Mouse (Mus musculus) macrophage (primary cell): Measurements from ENCODE around the gene Ubl7. TPM values are rescaled to one million over a fixed set of nuclear protein-coding genes. Genes with fewer than 3 reads are reported as not detected.

Source experiments
- H3K27ac ChIP-seq: fragments of 350-480 bp; formaldehyde crosslinking; 2 replicates; pipeline ENCODE4 v1.9.0; 2021
- H3K36me3 ChIP-seq: fragments of 350-480 bp; formaldehyde crosslinking; 2 replicates; pipeline ENCODE4 v1.9.0; 2021; ENCODE audit errors: inconsistent target
- H3K4me3 ChIP-seq: fragments of 350-480 bp; formaldehyde crosslinking; 2 replicates; pipeline ENCODE4 v1.9.0; 2021; ENCODE audit errors: inconsistent target
- H3K79me2 ChIP-seq: fragments of 350-480 bp; formaldehyde crosslinking; 2 replicates; pipeline ENCODE4 v1.9.0; 2021; ENCODE audit errors: inconsistent target
- WGBS: methylation state at CpG from one replicate; pipeline ENCODE4 v1.1.7; 2026; ENCODE audit warnings: inconsistent platforms; ENCODE audit not compliant: missing documents; 5-methylcytosine and 5-hydroxymethylcytosine counted together
- polyA plus RNA-seq: library from polyadenylated mRNA; stranded (reverse); fragments of 250-400 nt; gene quantifications from 3 replicates; pipeline ENCODE4 v1.2.4, GENCODE M21; 2018; ENCODE audit warnings: inconsistent platforms

Gene Ubl7
- polyA plus RNA-seq, 1 experiment from 2014 or later: 59.7 TPM

GRCm38 (mm10) chr9:57972776-57973439, 62.1 kb downstream of the Ubl7 start:
- Histone ChIP-seq H3K36me3 (no peaks in the 10 kb centered on the region), H3K4me3 (no peak overlapping the region), H3K79me2 (no peaks in the 10 kb centered on the region), H3K27ac (no peak overlapping the region)
- whole genome bisulfite sequencing: 52% methylated on average over 9 of the region's 9 CpGs

GRCm38 (mm10) chr9:57973440-57974066, 62.8 kb downstream of the Ubl7 start:
- 85% methylated on average over 6 of the region's 6 CpGs for WGBS
- no peak overlapping the region for H3K27ac ChIP-seq
- no peaks in the 10 kb centered on the region for H3K79me2 ChIP-seq
- H3K4me3 ChIP-seq: no peak overlapping the region
- H3K36me3 ChIP-seq: no peaks in the 10 kb centered on the region

GRCm38 (mm10) chr9:57974221-57974620, 63.4 kb downstream of the Ubl7 start:
- WGBS: 41% methylated on average over 5 of the region's 5 CpGs
- Histone ChIP-seq H3K79me2 (no peaks in the 10 kb centered on the region), H3K27ac (no peak overlapping the region), H3K4me3 (no peak overlapping the region), H3K36me3 (no peaks in the 10 kb centered on the region)

- Histone ChIP-seq H3K36me3 (no peaks in the 10 kb centered on the region), H3K27ac (no peak overlapping the region), H3K79me2 (no peaks in the 10 kb centered on the region), H3K4me3 (no peak overlapping the region)
- 79% methylated on average over 5 of the region's 5 CpGs for WGBS
Measured at GRCm38 (mm10) chr9:57975200-57975821, 64.5 kb downstream of the Ubl7 start.

GRCm38 (mm10) chr9:57978025-57978424, 67.2 kb downstream of the Ubl7 start:
- H3K79me2 ChIP-seq: no peaks in the 10 kb centered on the region
- no peak overlapping the region for H3K27ac ChIP-seq
- no peak overlapping the region for H3K4me3 ChIP-seq
- 43% methylated on average over 6 of the region's 6 CpGs for WGBS
- H3K36me3 ChIP-seq: no peaks in the 10 kb centered on the region

GRCm38 (mm10) chr9:57978858-57979257, 68.1 kb downstream of the Ubl7 start:
- no peak overlapping the region for H3K27ac ChIP-seq
- no peak overlapping the region for H3K4me3 ChIP-seq
- H3K79me2 ChIP-seq: no peaks in the 10 kb centered on the region
- 94% methylated on average over 3 of the region's 3 CpGs for WGBS
- H3K36me3 ChIP-seq: no peaks in the 10 kb centered on the region

Other genes starting within 250 kb of the Ubl7 start
- not detected in 3 replicates for gene Cyp1a2, start 227.3 kb upstream of the Ubl7 start, polyA plus RNA-seq
- gene Cyp1a1, start 223.1 kb upstream of the Ubl7 start, polyA plus RNA-seq: not detected in 3 replicates
- gene Edc3, start 202.4 kb upstream of the Ubl7 start, polyA plus RNA-seq: 5.3 to 7.7 TPM (median 6.3 TPM) in 3 replicates
- gene Clk3, start 145.1 kb upstream of the Ubl7 start, polyA plus RNA-seq: 29.7 to 113 TPM (median 47.9 TPM) in 3 replicates
- gene Arid3b, start 74.2 kb upstream of the Ubl7 start, polyA plus RNA-seq: 7.7 to 8.9 TPM (median 8.3 TPM) in 3 replicates
- gene Sema7a, start 29.1 kb downstream of the Ubl7 start, polyA plus RNA-seq: 0.16 to 0.17 TPM in 2 of 3 replicates, not detected in the other
- not detected in 3 replicates for gene Cyp11a1, start 95.4 kb downstream of the Ubl7 start, polyA plus RNA-seq
- gene Stra6, start 152.8 kb downstream of the Ubl7 start, polyA plus RNA-seq: not detected in 3 replicates
- gene Ccdc33, start 207.8 kb downstream of the Ubl7 start, polyA plus RNA-seq: not detected in 3 replicates